Mouse (Mus musculus): ENCODE data around the gene Ap2s1. TPM values are rescaled to one million over a fixed set of nuclear protein-coding genes. Genes with fewer than 3 reads are reported as not detected.
"Not testable (repeated sequence)": the region's sequence is repeated elsewhere in the genome, so short reads cannot be mapped to it uniquely, and the experiment has no call there.

Ap2s1 gene
- total RNA-seq (2021) = 100 to 1,000 TPM; 227 to 260 TPM
- long read RNA-seq, experiment 1, transcript Ap2s1-201 (5 exons, 836 nt) = major isoform, 143 of 152 reads
- long read RNA-seq, experiment 1, partial matches to known transcripts = 1 of 152 reads
- long read RNA-seq, experiment 1, other reads (novel, unspliced or antisense) = 7 of 152 reads
- long read RNA-seq, experiment 2, transcript Ap2s1-201 (5 exons, 836 nt) = major isoform, 122 of 125 reads
- long read RNA-seq, experiment 2, partial matches to known transcripts = 0 of 125 reads
- long read RNA-seq, experiment 2, other reads (novel, unspliced or antisense) = 3 of 125 reads

DNA sequence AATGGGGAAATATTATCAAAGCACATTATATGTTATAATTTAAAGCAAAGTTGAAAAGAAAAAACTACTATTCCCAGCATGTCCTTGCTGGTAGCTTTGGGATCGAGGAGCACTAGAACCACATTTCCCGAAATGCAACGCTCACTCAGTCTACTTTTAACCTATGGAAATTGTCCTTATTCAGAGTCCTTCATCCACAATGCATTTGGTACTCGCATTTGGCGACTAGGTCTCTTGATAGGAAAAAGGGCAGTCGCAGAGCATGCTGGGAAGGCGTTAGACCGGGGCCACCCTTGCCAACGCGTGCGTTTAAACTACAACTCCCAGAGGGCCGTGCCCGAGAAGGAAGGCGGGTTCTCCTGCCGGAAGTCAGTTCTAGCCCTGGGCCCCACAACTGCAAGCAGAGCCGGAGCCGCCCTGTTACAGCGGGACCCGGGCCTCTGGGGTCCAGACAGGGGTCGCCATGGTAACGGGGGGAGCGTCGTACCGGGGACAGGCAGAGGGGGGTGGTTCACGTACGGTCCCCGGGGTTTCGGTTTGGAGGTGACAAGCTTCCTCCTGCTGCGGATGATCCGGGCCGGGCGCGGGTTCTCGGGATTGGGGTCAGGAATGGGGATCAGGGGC is at the start of gene Ap2s1:
Ap2s1 (plus strand) TSS at position 338 of the 624 bp plus-strand sequence.
- peak; percentile 99 for DNase-seq (ENCODE audit: low spot score in 2 of 2)

DNA sequence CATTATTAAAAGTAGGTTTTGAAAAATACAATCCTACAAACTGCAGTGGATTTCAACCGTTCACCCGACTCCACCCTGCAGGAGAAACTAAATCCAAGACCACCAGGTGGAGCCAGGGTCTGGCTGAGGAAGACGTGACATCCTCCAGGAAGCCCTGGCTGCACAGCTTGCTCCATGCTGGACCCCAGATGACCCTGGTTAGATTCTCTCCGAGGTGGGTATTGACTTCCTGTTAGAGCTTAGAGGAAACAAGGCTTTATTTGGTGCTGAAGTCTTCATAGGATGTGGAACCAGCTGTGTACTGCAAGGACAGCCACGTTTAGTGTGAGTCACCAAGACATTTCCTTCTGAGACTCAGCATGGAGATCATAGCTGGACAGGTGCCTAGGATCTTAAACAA is 49.0 kb upstream of the Ap2s1 start:
- no peak for DNase-seq (ENCODE audit: low spot score in 2 of 2)

DNA sequence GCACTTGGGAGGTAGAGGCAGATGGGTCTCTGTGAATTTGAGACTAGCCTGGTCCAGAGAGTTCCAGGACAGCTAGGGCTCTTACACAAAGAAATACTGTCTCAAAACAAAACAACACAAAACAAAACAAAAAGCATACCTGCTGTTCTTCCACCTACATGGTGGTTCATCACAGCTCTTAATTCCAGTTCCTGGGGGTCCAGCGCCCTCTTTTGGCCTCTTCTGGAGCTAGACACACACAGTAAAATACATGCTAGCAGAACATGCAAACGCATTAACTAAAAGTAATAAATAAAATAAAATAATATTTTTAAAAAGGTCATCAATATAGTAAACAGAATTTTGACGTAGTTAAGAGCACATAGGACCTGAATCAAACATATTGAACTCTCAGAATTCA is 43.2 kb upstream of the Ap2s1 start:
- peak in 1 of 2 experiments; percentile 27 for DNase-seq (ENCODE audit: low spot score in 2 of 2)

DNA sequence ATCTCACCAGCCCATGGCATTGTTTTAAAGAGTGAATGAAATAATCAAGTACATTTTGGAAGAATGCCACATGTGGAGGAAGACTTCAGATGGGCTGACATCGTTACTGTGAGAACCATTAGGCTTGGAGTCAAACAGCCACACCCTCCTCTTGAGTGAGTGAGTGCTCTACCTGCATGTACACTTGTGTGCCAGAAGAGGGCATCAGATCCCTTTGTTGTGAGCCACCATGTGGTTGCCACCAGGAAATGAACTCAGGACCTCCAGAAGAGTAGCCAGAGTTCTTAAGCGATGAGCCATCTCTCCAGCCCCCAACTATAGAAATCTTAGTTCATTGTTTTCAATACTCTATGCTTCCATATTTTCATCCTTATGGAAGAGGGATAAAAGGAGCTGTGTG is 39.2 kb upstream of the Ap2s1 start:
- DNase-seq (ENCODE audit: low spot score in 2 of 2) = no peak

DNA sequence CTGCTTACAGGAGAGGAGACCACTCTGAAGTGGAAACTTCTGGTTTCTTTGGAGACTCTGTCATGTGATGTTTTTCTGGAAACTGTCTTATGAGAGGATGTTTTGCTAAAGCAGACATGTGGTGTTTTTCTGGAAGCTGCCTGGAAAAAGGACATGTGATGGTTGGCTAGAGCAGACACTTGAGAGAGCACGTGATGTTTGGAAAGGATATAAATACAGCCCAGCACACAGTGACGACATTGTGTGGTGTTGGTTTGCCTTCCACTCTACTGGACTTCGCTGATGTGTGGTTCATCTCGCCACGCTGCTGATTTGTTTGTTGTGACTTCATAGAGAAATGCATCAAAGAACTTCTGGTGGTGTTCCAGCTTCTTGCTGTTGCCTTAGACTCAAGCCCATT is 37.6 kb upstream of the Ap2s1 start:
- DNase-seq (ENCODE audit: low spot score in 2 of 2) = no peak

DNA sequence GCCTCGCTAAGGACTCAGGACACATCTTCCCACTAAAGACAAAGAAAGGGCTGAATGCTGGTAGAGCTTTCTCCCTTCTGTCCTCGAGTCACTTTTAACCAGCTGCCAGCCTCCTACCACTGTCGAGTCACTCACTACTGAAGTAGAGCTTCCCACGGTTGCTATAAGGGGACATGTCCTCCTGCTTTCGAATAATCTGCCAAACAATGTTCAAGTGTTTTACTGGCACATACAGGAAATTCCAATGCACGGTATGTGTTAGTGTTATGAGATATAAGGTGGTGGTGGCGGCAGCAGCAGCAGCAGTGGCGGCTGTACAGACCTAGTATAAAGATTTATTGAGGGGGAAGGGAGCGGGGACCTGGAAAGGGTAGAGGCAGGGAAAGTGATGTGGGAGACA is 31.8 kb upstream of the Ap2s1 start:
- DNase-seq (ENCODE audit: low spot score in 2 of 2) = peak; percentile 54 to 70

DNA sequence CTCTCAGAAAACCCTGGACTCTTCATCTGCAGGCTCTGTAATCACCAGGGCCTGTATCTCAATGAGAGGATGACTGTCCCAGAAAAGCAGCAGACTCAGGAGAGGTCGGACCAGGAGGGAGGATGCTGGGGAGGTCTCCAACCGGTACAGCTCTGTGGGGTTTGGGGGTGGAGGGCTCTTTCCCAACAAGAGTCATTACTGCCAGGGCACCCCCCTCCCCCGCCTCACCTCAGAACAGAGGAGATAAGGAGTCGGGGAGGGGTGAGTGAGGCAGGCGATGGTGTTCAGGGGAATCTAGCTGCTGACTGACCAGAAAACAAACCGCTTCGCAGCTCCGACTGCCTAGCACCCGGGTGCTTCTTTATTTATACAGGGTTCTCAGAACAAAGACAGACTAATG is 30.0 kb upstream of the Ap2s1 start:
- no peak for DNase-seq (ENCODE audit: low spot score in 2 of 2)

DNA sequence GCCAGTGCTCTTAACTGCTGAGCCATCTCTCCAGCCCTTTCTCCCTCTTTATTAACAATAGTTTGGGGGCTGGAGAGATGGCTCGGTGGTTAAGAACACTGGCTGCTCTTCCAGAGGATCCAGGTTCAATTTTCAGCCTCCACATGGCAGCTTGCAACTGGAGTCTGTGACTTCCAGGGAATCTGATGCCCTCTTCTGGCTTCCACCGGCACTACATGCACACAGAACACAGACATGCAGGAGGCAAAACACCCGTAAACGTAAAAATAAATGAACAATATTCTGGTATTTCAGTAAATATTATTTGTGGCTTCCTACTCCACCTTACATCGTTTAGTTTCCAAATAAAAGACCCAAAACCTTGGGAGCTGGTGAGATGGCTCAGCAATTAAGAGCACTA is 27.6 kb upstream of the Ap2s1 start:
- DNase-seq (ENCODE audit: low spot score in 2 of 2) = no peak

DNA sequence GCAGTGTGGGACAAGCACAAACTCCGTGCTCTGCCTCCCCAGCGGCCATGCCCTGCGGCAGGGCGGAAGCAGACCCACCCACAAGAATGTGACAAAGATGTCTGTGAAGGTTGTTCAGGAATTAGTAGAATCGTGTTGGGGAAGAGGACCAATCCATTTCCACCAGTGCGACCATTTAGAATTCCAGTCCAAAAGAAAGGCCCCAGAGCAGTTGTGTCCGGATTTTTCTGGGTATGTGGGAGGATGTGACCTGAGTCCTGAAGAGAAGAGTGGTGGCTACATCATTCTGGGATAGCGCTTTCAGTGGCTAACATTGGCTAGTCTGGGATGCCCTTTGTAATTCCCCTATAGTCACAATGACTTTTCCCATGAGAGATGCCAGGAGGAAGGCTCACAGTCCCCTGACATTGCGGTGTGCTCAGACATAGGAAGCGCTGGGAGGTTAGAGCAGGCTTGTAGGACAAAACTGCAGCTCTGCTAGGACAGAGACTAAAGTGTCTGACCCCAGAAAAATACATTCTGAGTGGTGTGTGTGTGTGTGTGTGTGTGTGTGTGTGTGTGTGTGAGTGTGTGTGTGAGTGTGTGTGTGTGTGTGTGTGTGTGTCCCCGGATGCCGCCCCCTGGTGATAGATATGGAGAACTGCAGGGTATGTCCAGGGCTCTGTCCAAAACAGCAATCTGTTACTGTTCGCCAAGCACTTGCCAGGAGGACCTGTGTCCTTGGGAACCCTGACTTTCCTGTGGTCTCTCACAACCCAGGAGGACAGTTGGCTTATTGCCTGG is 25.4 kb upstream of the Ap2s1 start:
- DNase-seq (ENCODE audit: low spot score in 2 of 2) = no peak

DNA sequence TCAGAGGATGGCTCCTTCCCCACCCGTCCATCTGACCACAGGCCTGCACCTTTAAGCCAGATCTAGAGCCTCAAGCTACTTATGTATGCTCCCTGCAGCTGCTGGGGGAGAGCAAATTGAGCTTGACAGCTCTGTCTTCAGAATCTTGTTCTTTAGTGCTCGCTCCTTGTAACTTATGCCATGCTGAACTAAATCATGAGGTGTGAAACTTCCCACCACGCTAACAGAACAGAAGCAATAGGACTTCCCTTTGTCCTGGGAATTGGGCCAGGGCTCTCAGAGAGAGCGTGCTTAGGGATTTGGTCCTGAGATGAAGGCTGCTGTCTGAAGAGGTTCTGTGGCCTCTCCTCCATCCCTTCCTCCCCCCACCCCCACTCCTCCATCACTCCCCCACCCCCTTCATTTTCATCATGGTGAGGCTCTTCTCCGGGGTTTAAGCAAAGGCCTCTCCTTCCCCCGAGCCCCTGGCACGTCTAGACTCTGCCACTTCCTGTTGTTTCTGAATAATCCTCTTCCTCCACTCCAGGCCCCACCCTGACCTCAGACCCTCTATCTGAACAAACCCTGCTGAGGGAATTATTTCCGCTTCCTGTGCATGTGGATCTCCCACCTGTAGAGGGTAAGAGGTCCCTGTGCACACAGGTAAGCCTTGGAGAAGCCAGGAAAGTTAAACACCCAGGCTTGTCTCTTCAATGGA is 21.6 kb upstream of the Ap2s1 start:
- DNase-seq (ENCODE audit: low spot score in 2 of 2) = peak in 1 of 2 experiments; percentile 22

DNA sequence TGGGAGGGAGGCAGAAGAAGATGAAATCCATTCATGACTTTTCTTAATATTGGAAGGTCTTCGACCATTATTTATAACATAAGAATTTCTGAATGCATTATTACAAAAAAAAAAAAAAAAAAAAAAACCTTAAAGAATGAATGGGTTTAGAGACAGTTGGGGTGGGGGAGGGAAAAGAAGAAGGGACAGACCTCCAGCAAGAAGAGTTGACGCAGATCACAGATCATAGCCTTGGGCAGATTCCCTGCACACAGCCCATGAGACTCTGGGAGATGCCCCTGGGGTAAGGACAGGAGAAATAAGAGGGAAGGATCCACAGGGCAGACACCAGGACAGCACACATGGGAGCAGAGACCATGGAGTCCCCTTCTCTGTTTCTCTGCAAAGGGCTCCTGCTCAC is 16.6 kb upstream of the Ap2s1 start, which contains the start of gene Ceacam9:
Ceacam9 (plus strand) TSS at position 301 of the 400 bp plus-strand sequence.
- DNase-seq (ENCODE audit: low spot score in 2 of 2) = no peak

DNA sequence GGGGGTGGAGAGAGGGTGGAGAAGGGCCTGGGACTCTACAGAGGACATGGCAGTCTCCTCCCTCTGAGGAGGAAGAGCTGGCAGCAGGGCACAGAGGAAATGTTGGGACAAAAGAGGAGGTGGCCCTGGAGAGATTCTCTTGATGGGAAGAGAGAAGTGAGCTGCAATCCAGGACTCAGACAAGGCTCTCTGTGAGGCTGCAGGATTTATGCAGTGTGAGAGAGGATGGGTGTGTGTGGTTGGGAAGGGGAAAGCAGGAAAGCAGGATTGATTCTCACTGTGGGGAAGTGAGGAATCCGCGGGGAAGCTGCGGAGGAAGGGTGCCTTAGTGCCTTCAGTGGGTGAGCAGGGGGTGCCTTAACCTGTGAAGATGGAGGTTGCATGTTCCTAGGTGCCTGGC is 15.7 kb upstream of the Ap2s1 start:
- not testable (repeated sequence) for DNase-seq (ENCODE audit: low spot score in 2 of 2)

DNA sequence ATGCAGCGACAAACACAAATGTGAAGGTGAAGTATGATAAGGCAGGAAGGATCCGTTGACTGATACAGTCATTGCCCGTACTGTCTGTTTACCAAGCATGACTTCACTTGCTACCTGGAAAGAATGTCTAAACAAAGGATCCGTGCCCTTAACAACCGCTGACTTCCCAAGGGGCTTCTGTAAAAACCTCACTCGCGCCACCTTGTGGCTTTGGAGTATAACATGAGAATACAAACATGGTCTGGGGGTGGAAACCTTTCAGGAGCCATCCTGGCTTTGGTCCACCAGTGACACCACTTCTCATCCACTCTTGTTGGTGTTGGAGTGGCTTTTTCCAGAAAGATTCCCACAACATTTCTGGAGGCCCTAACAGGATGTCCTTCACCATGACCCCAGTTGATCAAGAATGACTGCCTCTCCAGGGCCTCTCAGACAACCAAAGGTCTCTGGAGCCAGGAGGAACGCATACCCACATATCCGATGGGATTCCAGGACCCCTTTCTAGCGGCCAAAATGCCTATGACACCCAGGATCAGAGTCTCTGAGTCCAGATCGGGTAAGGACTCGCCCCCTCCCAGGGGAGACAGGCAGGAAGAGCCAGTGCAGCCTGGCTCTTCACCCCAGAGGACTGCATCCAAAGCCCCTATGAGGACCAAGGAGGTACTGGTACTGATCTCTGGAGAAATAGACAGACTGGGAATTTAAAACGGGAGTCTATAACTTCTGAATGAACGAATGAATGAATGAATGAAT is 9.4 kb upstream of the Ap2s1 start:
- peak; percentile 72 to 82 for DNase-seq (ENCODE audit: low spot score in 2 of 2)

DNA sequence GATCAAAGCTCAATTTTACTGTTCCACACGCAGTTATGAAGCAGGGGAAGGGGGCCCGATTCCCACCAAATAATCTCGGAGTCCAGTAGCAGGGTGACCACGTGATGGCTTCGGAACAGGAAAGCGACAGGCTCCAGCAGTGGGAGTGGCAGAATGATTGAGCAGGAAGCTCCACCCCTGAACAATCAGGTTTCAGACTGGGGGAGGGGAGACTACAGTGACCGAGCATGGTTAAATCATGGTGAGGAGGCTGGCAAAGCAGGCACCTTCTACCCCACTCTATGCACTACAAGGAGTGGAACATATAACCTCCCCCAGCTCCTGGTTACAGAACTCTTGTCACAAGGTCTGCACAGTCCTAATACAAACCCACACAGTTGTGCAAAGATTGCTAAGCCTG is 8.6 kb upstream of the Ap2s1 start:
- DNase-seq (ENCODE audit: low spot score in 2 of 2) = not testable (repeated sequence)

DNA sequence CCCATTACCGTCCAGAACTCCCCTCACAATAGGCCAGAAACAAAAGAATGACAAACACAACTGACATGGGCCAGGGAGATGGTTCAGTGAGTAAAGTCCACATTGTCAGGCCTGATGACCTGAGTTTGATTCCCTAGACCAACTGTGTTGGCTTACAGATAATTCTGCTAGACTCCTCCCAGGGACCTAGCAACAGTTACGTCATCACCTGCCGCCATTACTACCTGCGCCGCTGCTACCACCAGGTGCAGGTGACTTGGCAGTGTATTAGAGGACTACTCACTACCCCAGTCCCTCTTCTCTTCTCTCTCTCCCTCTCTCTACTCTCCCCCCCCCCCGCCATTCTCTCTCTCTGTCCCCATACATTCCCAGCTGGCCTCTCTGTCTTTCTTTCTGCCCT is 7.4 kb upstream of the Ap2s1 start:
- no peak for DNase-seq (ENCODE audit: low spot score in 2 of 2)

DNA sequence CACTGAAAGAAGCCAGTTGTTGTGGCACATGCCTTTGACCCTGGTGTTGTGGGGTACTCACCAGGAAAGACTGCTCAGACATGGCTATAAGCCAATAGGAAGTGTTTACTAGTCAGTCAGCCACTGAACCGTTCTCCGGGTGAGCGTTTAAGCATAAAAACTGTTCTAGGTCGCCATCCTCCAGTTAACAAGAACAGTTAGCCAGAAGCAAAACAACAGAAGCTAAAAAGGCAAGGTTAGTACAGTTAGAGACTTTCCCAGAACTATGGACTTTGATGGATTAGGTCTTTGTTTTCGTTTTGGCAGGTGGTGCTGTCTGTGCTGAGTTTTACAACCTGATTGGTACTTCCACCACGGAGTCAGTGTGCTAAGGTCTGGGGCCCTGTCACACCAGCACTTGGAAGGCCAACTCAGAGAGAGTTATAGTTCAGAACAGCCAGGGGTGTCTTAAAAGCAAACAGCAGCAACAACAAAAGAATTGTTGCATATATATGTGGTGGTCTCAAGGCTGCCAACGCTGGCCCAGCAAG is 6.3 kb upstream of the Ap2s1 start:
- DNase-seq (ENCODE audit: low spot score in 2 of 2) = no peak

DNA sequence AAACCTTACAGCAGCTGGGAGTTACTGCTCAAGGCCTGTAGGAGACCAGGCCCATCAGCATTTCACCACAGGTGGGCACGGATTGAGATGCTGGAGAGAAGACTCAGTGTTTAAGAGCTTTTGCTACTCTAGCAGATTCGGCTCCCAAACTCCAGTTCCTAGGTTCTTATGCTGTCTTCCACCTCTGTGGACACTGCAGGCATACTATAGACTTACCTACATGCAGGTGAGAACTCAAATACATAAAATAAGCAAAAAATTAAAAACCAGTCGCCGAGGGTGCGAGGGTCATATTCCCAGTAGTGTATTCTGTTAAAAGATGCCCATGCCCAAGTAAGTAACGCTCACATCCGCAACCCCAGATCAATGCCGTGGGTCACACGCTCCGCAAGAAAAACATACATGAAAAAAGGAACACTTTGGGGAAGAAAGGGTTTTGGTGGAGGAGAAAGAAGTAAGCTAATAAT is 571 bp upstream of the Ap2s1 start:
- no peak for DNase-seq (ENCODE audit: low spot score in 2 of 2)

DNA sequence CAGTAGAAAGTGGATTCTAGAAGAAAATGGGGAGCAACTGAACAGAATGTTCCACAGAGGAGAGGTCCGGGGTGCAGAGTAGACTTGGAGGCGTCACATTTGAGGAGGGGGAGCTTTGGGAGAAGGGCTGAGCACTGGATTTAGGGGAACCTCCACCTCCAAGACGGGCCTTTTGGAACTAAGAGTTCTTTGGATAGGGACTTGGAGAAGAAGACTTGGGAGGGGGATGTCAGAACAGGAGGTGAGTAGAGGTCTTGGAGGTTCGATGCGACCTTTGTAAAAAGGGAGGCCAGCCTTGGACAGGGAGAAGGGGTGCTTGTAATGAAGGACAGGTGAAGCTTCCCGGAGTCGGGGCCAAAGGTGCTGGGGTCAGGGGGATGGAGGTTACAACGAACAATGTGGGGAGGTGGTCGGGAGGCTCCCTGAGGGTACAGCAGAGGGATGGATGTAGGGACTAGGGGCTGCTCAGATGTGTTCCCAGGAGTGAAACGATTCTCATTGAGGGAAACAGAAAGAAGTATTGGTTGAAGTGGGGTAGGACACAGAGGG is 920 bp downstream of the Ap2s1 start:
- DNase-seq (ENCODE audit: low spot score in 2 of 2) = no peak

DNA sequence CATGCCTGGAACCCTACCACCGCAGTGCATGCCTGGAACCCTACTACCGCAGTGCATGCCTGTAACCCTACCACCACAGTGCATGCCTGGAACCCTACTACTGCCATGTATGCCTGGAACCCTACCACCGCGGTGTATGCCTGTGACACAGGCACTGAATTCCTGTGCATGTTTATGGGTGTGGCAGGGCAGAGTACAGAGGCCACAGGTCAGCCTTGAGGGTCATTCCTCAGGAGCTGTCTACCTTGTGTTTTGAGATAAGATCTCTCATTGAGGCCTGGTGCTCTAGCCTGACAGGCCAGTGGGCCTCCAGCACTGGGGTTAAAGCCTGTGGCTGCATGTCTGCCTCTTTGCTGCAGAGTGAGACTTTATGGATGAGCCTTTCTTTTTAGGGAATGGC is 7.2 kb downstream of the Ap2s1 start:
- no peak for DNase-seq (ENCODE audit: low spot score in 2 of 2)

DNA sequence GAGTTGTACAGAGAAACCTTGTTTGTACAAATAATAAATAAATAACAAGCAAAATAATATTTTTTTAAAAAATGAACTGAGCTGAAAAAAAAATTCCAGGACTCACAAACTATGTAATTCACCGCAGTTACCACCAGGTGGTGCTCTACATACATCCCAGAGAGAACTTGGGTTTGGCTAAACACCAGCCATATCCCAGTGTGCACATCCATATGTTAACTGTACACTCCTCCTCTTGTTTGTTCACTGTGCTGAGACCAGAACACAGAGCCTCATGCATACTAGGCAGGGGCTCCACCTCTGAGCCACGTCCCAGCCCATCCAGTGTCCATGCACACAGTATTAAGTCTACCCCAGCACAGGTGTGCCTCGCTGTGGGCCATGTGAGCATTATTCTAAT is 7.9 kb downstream of the Ap2s1 start:
- DNase-seq (ENCODE audit: low spot score in 2 of 2) = peak; percentile 39 to 63
